Mouse (Mus musculus) midbrain, embryonic 14.5 days (tissue): Measurements from ENCODE around the gene Cbfa2t3. TPM values are rescaled to one million over a fixed set of nuclear protein-coding genes. Genes with fewer than 3 reads are reported as not detected.

Experiments used
- ATAC-seq: fragments of 200-750 bp; cut with Nextera tagmentation; 2 replicates; pipeline ENCODE4 v1.8.0; 2017; ENCODE audit warnings: moderate number of reproducible peaks, moderate library complexity; ENCODE audit not compliant: low FRiP score, low TSS enrichment
- DNase-seq: peaks from one replicate; pipeline ENCODE4 v3.0.0-alpha.2; 2015
- H3K27ac ChIP-seq: fragments of 300-500 bp; sonication (generic); replicated peaks from 2 replicates; pipeline ENCODE4 v1.5.1; 2014; ENCODE audit warnings: mild to moderate bottlenecking, low read depth, low read length, moderate library complexity
- H3K27me3 ChIP-seq: fragments of 300-500 bp; sonication (generic); 2 replicates; pipeline ENCODE4 v1.6.1; 2014; ENCODE audit warnings: low read length, control low read depth, mixed read lengths; ENCODE audit not compliant: control insufficient read depth, insufficient read depth
- H3K36me3 ChIP-seq: fragments of 300-500 bp; sonication (generic); 2 replicates; pipeline ENCODE4 v1.6.1; 2014; ENCODE audit warnings: low read length, control low read depth; ENCODE audit not compliant: control insufficient read depth, insufficient read depth
- H3K4me1 ChIP-seq: fragments of 300-500 bp; sonication (generic); 2 replicates; pipeline ENCODE4 v1.6.1; 2014; ENCODE audit warnings: mild to moderate bottlenecking, antibody characterized with exemption, low read length, control low read depth; ENCODE audit not compliant: control insufficient read depth, insufficient read depth
- H3K4me2 ChIP-seq: fragments of 300-500 bp; sonication (generic); 2 replicates; pipeline ENCODE4 v1.6.1; 2014; ENCODE audit warnings: mild to moderate bottlenecking, low read length, moderate library complexity
- H3K4me3 ChIP-seq: fragments of 300-500 bp; sonication (generic); replicated peaks from 2 replicates; pipeline ENCODE4 v1.5.1; 2014; ENCODE audit warnings: low read depth, low read length
- H3K9ac ChIP-seq: fragments of 300-500 bp; sonication (generic); replicated peaks from 2 replicates; pipeline ENCODE4 v1.6.1; 2014; ENCODE audit warnings: mild to moderate bottlenecking, low read length, moderate library complexity
- H3K9me3 ChIP-seq: fragments of 300-500 bp; sonication (generic); 2 replicates; pipeline ENCODE4 v1.6.1; 2016; ENCODE audit warnings: low read length, control low read depth, mixed read lengths; ENCODE audit not compliant: control insufficient read depth
- WGBS: fragments of 180-500 bp; shearing (Covaris S2); extraction: QIAGEN DNeasy Blood & Tissue Kit; methylation state at CpG from one replicate; pipeline ENCODE4 v1.1.7; 2014; 5-methylcytosine and 5-hydroxymethylcytosine counted together
- polyA plus RNA-seq: library from polyadenylated mRNA; unstranded; fragments of >200 nt; fragmentation: Nextera tagmentation; extraction: Ambion mirVana; gene quantifications from 2 replicates; pipeline ENCODE4 v1.2.1, GENCODE M21; 2014

The Cbfa2t3 gene
- polyA plus RNA-seq, 1 experiment from 2014 or later: 25.2 TPM

DNA sequence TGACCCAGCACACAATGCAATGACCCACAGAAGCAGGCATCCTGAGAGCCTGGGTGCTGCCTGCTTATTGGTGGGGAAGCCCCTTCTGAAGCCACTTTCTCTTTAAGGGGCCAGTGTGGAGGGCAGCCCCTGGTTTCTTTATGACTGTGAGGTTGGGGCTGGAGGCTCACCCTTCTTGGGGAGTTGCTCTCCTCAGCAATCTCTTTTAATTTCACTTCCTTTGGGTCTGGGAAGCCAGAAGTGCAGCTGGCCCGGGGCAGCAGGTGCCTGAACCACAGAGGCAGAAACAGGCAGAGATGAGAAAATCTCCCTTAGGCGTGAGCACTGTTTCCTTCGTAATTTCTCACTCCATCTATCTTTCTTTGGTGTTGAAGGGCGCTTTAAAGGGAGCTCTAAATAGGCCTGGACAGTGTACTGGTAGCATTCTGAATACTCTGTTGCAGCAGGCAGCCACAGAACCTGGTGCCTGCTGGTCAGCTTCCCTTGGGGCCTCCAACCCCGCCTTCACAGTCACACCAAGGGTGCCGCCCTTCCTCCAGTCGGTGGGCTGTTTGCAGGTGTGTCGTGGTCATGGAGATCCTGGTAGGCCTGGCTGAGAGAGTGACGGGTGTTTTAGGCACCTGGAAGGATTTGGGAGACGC, 3.5 kb upstream of the Cbfa2t3 start:
- Histone ChIP-seq H3K36me3 (no peaks in the 10 kb centered on the region), H3K4me3 (no peak overlapping the region), H3K4me1 (0 out of 2 replicates have a peak, but pooled peaks cover 6% of the 10 kb centered on the region), H3K27me3 (no peaks in the 10 kb centered on the region), H3K9ac (no peak overlapping the region), H3K4me2 (no peak overlapping the region), H3K27ac (no peak overlapping the region), H3K9me3 (no peaks in the 10 kb centered on the region)
- WGBS: 63% methylated on average over 10 of the region's 10 CpGs
- DNase-seq (no peak), ATAC-seq (no peak)

GRCm38 (mm10) chr8:122701441-122702185, 2.7 kb upstream of the Cbfa2t3 start:
- Histone ChIP-seq H3K27ac (no peak overlapping the region), H3K36me3 (no peaks in the 10 kb centered on the region), H3K4me2 (no peak overlapping the region), H3K27me3 (no peaks in the 10 kb centered on the region), H3K4me1 (0 out of 2 replicates have a peak, but pooled peaks cover 6% of the 10 kb centered on the region), H3K9ac (no peak overlapping the region), H3K4me3 (no peak overlapping the region), H3K9me3 (no peaks in the 10 kb centered on the region)
- DNase-seq (no peak), ATAC-seq (no peak)
- whole genome bisulfite sequencing: 88% methylated on average over 12 of the region's 12 CpGs

DNA sequence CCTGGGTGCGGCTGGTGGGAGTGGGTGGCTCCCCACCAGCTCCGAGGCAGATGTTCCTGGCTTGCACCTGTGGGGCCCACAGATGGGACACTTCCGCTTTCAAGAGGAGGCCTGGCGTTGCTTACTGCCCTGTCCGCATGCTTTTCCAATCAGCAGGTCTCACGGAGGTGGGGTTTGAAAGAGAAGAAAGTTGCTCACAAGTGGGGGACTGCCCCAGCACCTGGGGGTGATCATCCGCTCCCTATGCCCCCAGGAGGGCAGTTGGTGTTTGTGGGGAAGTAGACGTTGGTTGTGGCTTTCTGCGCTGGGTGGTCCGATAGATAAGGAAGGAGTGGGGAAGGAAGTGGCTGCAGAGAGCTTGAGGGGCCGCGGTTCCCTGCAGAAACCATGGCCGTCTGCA, 1.7 kb upstream of the Cbfa2t3 start:
- Histone ChIP-seq H3K4me2 (no peak overlapping the region), H3K36me3 (no peaks in the 10 kb centered on the region), H3K4me3 (no peak overlapping the region), H3K4me1 (no peaks in the 10 kb centered on the region), H3K27me3 (no peaks in the 10 kb centered on the region), H3K27ac (no peak overlapping the region), H3K9me3 (no peaks in the 10 kb centered on the region), H3K9ac (no peak overlapping the region)
- DNase-seq (no peak), ATAC-seq (no peak)
- 78% methylated on average over 13 of the region's 13 CpGs for WGBS

DNA sequence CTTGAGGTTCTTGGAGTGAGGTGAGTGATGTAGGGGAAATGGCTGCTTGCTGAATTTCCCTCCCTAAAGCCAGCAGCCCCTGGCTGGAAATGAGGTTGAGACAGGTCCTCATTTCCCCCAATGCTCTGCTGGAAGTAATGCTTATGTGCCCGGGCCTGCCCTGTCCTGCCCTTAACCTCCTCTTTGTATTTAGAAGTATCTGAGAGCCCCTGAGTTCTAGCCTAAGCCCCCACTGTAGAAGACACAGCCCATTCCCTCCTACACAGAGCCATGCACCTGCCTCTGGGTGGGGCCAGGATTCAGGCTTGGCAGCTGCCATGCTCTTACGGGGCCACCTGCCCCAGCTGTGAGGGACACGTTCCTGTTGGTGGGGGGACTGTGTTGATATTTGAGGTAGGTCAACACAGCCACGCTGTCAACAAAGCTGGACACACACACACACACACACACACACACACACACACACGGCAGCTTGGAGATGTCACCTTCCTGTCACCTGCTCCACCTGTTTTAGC, 598 bp downstream of the Cbfa2t3 start:
- H3K9me3 ChIP-seq: no peaks in the 10 kb centered on the region
- H3K27me3 ChIP-seq: no peaks in the 10 kb centered on the region
- no peak overlapping the region for H3K4me2 ChIP-seq
- H3K27ac ChIP-seq: no peak overlapping the region
- H3K4me3 ChIP-seq: no peak overlapping the region
- no peaks in the 10 kb centered on the region for H3K4me1 ChIP-seq
- H3K36me3 ChIP-seq: no peaks in the 10 kb centered on the region
- DNase-seq: no peak
- H3K9ac ChIP-seq: no peak overlapping the region
- no peak for ATAC-seq
- 91% methylated on average over 5 of the region's 5 CpGs for WGBS

- Histone ChIP-seq H3K4me1 (no peaks in the 10 kb centered on the region), H3K9me3 (no peaks in the 10 kb centered on the region), H3K36me3 (no peaks in the 10 kb centered on the region), H3K27ac (no peak overlapping the region), H3K9ac (no peak overlapping the region), H3K27me3 (no peaks in the 10 kb centered on the region), H3K4me3 (no peak overlapping the region), H3K4me2 (no peak overlapping the region)
- WGBS: 89% methylated on average over 6 of the region's 6 CpGs
- DNase-seq (no peak), ATAC-seq (no peak)
These were observed 1.3 kb downstream of the Cbfa2t3 start for GRCm38 (mm10) chr8:122697586-122697985.

DNA sequence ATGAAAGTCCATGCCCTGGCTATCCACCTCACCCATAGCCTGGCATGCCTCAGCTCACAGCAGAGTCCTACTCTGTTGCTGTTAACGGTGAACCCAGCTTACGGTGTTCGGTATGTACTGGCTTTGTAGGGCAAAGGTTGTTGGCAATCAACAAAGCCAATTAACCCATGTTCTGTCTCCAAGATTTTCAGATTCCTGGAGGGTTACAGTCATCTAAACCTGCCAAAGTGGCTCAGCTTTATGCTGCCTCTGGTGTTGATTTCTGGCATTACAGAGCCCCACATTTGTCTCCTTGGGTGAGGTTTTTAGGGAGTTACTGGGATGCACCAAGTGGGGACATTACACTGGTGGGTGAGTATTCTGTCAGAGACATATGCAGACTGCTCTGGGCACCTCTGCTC, 1.7 kb downstream of the Cbfa2t3 start:
- Histone ChIP-seq H3K27ac (no peak overlapping the region), H3K4me3 (no peak overlapping the region), H3K4me2 (no peak overlapping the region), H3K9ac (no peak overlapping the region), H3K36me3 (no peaks in the 10 kb centered on the region), H3K27me3 (no peaks in the 10 kb centered on the region), H3K4me1 (no peaks in the 10 kb centered on the region), H3K9me3 (no peaks in the 10 kb centered on the region)
- 87% methylated on average over 3 of the region's 3 CpGs for WGBS
- no peak for ATAC-seq
- no peak for DNase-seq

DNA sequence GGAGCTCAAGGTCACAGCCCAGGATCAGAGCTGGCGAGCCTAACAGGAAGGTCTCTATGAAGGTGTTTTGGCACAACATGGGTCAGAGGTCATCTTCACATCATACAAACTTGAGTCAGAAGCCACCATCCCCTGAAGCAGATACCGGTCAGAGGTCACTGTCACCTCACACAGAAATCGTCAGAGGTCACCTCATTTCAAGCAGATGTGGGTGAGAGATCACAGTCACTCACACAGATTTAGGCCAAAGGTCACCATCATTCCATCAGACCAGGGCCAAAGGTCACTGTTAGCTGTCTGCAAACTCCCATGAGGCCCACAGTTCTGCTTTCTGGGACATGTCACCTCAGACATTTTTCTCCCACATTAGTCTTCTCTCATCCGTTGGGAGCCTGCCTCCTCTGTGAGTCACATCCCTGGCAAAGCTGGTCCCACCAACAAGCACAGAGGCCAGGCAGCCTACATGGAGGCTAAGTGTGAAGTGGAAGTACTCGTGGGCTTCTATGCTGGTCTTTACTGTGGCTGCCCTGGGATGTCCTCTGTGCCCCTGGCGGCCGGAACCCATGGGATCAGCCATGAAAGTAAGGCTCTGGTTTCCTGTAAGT, 3.4 kb downstream of the Cbfa2t3 start:
- DNase-seq: no peak
- H3K9me3 ChIP-seq: no peaks in the 10 kb centered on the region
- WGBS: 60% methylated on average over 7 of the region's 7 CpGs

GRCm38 (mm10) chr8:122692152-122692551, 6.8 kb downstream of the Cbfa2t3 start:
- no peak for ATAC-seq
- Histone ChIP-seq H3K4me1 (no peaks in the 10 kb centered on the region), H3K9me3 (no peaks in the 10 kb centered on the region), H3K27me3 (no peaks in the 10 kb centered on the region), H3K4me2 (no peak overlapping the region), H3K36me3 (no peaks in the 10 kb centered on the region), H3K9ac (no peak overlapping the region), H3K27ac (no peak overlapping the region), H3K4me3 (no peak overlapping the region)
- WGBS: 76% methylated on average over 8 of the region's 8 CpGs
- no peak for DNase-seq

More for the DNA sequence above, 3.4 kb downstream of the Cbfa2t3 start:
- Histone ChIP-seq H3K36me3 (no peaks in the 10 kb centered on the region), H3K27me3 (no peaks in the 10 kb centered on the region), H3K27ac (no peak overlapping the region), H3K4me1 (no peaks in the 10 kb centered on the region), H3K4me2 (no peak overlapping the region), H3K4me3 (no peak overlapping the region), H3K9ac (no peak overlapping the region)
- ATAC-seq: no peak
